Mouse (Mus musculus): ENCODE measurements around the gene Elmod3.

GRCm38 (mm10) chr6:72571826-72572225 is 26.4 kb downstream of the Elmod3 start:
- TF ChIP-seq CTCF (IDR thresholded peaks at IDR 0.05; ENCODE audit: borderline replicate concordance, control insufficient read depth, extremely low read depth, insufficient read depth, low read length, poor library complexity) (no peak), POLR2A (IDR thresholded peaks at IDR 0.05; ENCODE audit: control insufficient read depth, extremely low read depth, insufficient read depth, low read length, poor library complexity) (no peak)
